Mouse (Mus musculus) stomach, postnatal 0 days (tissue): Measurements from ENCODE around the gene Tpi1.

ENCODE experiments used
- CTCF ChIP-seq: IDR thresholded peaks from 2 replicates; pipeline ENCODE4 v1.5.1; 2016; ENCODE audit warnings: antibody characterized with exemption, low read depth, mild to moderate bottlenecking, moderate library complexity
- EP300 ChIP-seq: optimal IDR thresholded peaks from 2 replicates; pipeline ENCODE3; 2016; ENCODE audit warnings: antibody characterized with exemption

DNA sequence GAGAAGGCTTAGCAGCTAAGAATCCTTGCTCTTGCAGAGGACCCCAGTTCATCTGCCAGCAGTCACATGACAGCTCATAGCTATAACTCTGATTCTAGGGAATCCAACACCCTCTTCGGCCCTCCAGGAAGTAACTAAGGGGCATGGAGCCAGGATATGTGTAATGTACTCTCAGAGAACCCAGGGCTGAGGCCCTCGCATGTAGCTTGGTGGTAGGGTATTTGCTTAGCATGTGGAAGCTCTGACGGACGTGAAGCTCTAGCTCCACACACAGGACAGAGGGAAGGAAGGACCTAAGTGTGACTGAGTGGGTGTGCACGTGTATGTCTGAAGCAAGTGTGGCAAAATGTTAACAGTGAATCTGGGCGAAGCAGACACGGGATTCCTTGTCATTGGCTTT lies 22.3 kb upstream of the Tpi1 start:
- TF ChIP-seq CTCF (peak; percentile 52), EP300 (no peak)
